Mouse (Mus musculus): ENCODE results near the gene Tpd52l2.
"Not testable (repeated sequence)": the region's sequence is repeated elsewhere in the genome, so short reads cannot be mapped to it uniquely, and the experiment has no call there.

Gene Tpd52l2

DNA sequence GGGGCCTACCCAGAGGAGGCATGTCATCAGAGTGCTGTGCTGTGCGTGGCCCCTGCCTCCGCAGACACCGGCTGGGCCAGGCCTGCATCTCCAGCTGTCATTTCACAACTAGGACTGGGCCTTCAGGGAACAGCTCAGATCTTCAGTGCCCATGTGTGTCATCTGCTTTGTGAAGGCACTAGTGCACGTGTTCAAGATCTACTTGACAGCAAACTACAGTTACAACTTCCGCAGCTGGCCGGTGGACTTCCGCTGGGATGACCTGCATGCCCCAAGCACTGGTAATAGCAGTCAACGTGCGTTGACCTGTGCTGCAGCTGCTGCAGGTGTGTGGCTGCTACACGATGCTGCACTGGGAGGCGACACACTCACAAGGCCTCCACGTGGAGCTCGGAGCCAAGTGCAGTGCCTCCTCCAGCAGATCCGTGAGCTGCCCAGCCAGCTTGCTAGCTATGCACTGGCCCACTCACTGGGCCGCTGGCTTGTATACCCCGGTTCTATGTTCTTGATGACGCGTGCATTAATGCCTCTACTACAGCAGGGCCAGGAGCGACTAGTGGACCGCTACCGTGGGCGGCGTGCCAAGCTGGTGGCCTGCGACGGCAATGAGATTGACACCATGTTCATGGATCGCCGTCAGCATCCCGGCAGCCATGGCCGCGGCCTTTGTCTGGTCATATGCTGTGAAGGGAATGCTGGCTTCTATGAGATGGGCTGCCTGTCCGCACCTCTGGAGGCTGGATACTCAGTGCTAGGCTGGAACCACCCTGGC is 3.6 kb upstream of the Tpd52l2 start, which contains the start of gene Abhd16b:
Gene Abhd16b (plus strand): TSS at position 51 of the 772 bp plus-strand sequence.
- H3K27me3 ChIP-seq (ENCODE audit: insufficient read depth, low read length): peaks cover 12% of the 10 kb centered on the region
- peak within 1 kb of the TSS; percentile 70 for H3K4me3 ChIP-seq (replicated peaks; ENCODE audit: low read length)
- H3K36me3 ChIP-seq (ENCODE audit: insufficient read depth, low read length): peaks cover 2% of the 10 kb centered on the region
- H3K9me3 ChIP-seq (ENCODE audit: low read length): no peaks in the 10 kb centered on the region
- H3K4me1 ChIP-seq (replicated peaks; ENCODE audit: low read depth, low read length): peaks cover 59% of the 10 kb centered on the region
- TF ChIP-seq POU5F1 (IDR thresholded peaks at IDR 0.05; ENCODE audit: borderline replicate concordance, low read length): no peak
- TF ChIP-seq NANOG (IDR thresholded peaks at IDR 0.05; ENCODE audit: borderline replicate concordance, low read length): no peak
- no peak for TF ChIP-seq CTCF (conservative IDR thresholded peaks at IDR 0.05; ENCODE audit: low read length)

DNA sequence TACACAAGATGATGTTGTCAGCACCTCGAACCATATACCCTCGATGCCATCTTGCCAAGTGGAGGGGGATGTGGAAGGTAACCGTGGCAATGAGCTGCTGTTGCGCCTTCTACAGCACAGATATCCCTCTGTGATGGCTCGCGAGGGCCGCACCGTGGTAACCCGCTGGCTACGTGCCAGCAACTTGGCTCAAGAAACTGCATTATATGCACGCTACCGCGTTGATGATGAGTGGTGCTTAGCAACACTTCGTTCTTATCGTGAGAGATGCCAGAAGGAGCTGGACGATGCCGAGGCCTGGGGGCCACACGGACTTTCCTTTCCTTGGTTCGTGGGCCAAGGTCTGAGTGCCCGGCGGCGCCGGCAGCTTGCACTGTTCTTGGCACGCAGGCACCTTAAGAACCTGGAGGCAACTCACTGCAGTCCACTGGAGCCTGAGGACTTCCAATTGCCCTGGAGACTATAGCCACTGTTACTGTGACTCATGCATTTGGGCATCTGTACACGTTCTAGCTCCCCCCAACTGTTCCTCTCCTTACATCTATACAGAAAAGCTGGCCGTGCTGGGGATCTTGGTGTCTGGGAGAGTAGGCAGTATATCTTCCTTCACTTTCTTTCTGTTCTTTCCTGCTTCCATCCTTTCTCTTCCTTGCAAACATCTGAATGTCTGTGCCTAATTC is 2.5 kb upstream of the Tpd52l2 start:
- Histone ChIP-seq H3K9me3 (ENCODE audit: low read length) (no peaks in the 10 kb centered on the region), H3K27me3 (ENCODE audit: insufficient read depth, low read length) (peaks cover 12% of the 10 kb centered on the region), H3K4me3 (replicated peaks; ENCODE audit: low read length) (peak overlapping the region; percentile 70), H3K36me3 (ENCODE audit: insufficient read depth, low read length) (peaks cover 13% of the 10 kb centered on the region), H3K4me1 (replicated peaks; ENCODE audit: low read depth, low read length) (peaks cover 64% of the 10 kb centered on the region)
- no peak for TF ChIP-seq NANOG (IDR thresholded peaks at IDR 0.05; ENCODE audit: borderline replicate concordance, low read length)
- no peak for TF ChIP-seq POU5F1 (IDR thresholded peaks at IDR 0.05; ENCODE audit: borderline replicate concordance, low read length)
- TF ChIP-seq CTCF (conservative IDR thresholded peaks at IDR 0.05; ENCODE audit: low read length): no peak

DNA sequence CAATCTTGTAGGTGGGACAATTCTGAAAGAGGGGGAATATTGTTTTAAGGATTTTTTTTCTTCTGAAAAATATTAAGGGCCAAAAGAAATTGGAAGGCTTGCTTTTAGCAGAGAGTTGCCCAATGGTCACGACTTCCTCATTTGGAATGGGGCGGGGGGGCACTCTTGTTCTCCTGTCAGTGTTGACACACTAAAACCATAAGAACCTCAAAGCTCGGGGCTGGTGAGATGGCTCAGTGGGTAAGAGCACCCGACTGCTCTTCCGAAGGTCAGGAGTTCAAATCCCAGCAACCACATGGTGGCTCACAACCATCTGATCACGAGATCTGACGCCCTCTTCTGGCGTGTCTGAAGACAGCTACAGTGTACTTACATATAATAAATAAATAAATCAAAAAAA is 1.1 kb upstream of the Tpd52l2 start:
- Histone ChIP-seq H3K27me3 (ENCODE audit: insufficient read depth, low read length) (peaks cover 12% of the 10 kb centered on the region), H3K4me3 (replicated peaks; ENCODE audit: low read length) (0 out of 2 replicates have a peak overlapping the region, but pooled peaks have one; percentile 99), H3K36me3 (ENCODE audit: insufficient read depth, low read length) (peaks cover 27% of the 10 kb centered on the region), H3K4me1 (replicated peaks; ENCODE audit: low read depth, low read length) (peaks cover 67% of the 10 kb centered on the region)
- H3K9me3 ChIP-seq (ENCODE audit: low read length): not testable (repeated sequence)

DNA sequence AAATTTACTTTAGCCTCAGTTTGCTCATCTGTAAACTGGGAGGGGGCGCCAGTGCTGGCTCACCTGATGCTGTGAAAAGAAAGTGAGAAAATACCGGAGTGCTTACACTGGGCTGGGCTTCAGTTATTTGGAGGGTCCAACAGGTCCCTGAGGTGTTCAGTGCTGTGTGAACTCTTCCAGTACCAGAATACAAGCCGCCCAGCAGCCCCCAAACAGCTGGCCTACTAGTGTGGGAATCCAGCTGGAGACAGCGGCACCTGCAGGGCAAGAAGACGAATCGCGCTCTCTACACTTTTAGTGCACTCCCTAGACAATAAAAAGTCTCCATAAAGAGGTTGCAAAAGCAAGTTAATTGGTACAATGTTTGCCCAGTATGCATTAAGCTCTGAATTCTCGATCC is 661 bp upstream of the Tpd52l2 start:
- H3K4me3 ChIP-seq (replicated peaks; ENCODE audit: low read length): peak overlapping the region; percentile 99
- H3K9me3 ChIP-seq (ENCODE audit: low read length): no peaks in the 10 kb centered on the region
- TF ChIP-seq CTCF (conservative IDR thresholded peaks at IDR 0.05; ENCODE audit: low read length): peak; percentile 69
- TF ChIP-seq NANOG (IDR thresholded peaks at IDR 0.05; ENCODE audit: borderline replicate concordance, low read length): no peak
- H3K4me1 ChIP-seq (replicated peaks; ENCODE audit: low read depth, low read length): peaks cover 67% of the 10 kb centered on the region
- peaks cover 32% of the 10 kb centered on the region for H3K36me3 ChIP-seq (ENCODE audit: insufficient read depth, low read length)
- peaks cover 12% of the 10 kb centered on the region for H3K27me3 ChIP-seq (ENCODE audit: insufficient read depth, low read length)

DNA sequence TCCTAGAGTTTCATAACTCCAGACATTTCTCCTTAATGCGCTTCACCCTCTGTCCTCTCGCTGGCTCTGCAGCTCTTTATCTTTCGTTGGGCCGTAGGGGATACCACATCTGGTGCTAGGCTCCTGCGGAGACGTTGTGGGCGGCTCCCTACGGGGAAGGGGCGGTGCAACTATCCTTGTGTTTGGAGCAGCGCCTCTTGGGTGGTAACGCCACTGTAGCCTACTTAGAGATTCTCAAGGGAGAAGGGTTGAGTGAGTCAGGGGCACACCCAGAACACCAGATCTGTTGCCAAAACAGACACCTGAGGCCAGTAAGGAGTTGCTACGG is 570 bp downstream of the Tpd52l2 start:
- H3K36me3 ChIP-seq (ENCODE audit: insufficient read depth, low read length): peaks cover 44% of the 10 kb centered on the region
- H3K4me1 ChIP-seq (replicated peaks; ENCODE audit: low read depth, low read length): peaks cover 58% of the 10 kb centered on the region
- H3K27me3 ChIP-seq (ENCODE audit: insufficient read depth, low read length): peaks cover 12% of the 10 kb centered on the region
- H3K4me3 ChIP-seq (replicated peaks; ENCODE audit: low read length): peak overlapping the region; percentile 99
- H3K9me3 ChIP-seq (ENCODE audit: low read length): no peaks in the 10 kb centered on the region
- TF ChIP-seq POU5F1 (IDR thresholded peaks at IDR 0.05; ENCODE audit: borderline replicate concordance, low read length): no peak
- no peak for TF ChIP-seq NANOG (IDR thresholded peaks at IDR 0.05; ENCODE audit: borderline replicate concordance, low read length)
- TF ChIP-seq CTCF (conservative IDR thresholded peaks at IDR 0.05; ENCODE audit: low read length): no peak

DNA sequence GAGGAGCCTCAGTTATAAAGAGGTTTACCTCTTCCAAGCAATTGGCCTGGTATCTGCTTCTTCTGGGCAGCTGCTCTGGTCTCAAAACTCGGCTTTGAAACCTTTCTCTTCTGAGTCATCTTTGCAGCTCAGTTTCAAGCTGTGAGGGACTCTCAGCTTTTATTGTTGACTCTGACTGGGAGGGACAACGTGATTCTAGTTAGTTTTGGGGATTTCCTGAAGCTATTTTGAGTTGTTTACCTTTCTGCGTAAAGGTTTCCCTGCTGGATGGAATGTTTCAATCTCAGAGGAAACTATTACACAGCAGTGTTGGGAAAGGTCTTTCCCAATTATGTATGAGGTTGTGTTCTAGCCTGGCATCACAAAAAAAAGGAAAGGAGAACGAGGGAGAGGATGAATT is 1.7 kb downstream of the Tpd52l2 start:
- Histone ChIP-seq H3K4me3 (replicated peaks; ENCODE audit: low read length) (no peak overlapping the region), H3K4me1 (replicated peaks; ENCODE audit: low read depth, low read length) (peaks cover 50% of the 10 kb centered on the region), H3K9me3 (ENCODE audit: low read length) (no peaks in the 10 kb centered on the region), H3K27me3 (ENCODE audit: insufficient read depth, low read length) (peaks cover 5% of the 10 kb centered on the region; the same call in 1 of the 2 replicates), H3K36me3 (ENCODE audit: insufficient read depth, low read length) (peaks cover 55% of the 10 kb centered on the region)
- TF ChIP-seq NANOG (IDR thresholded peaks at IDR 0.05; ENCODE audit: borderline replicate concordance, low read length) (no peak), CTCF (conservative IDR thresholded peaks at IDR 0.05; ENCODE audit: low read length) (no peak), POU5F1 (IDR thresholded peaks at IDR 0.05; ENCODE audit: borderline replicate concordance, low read length) (no peak)

DNA sequence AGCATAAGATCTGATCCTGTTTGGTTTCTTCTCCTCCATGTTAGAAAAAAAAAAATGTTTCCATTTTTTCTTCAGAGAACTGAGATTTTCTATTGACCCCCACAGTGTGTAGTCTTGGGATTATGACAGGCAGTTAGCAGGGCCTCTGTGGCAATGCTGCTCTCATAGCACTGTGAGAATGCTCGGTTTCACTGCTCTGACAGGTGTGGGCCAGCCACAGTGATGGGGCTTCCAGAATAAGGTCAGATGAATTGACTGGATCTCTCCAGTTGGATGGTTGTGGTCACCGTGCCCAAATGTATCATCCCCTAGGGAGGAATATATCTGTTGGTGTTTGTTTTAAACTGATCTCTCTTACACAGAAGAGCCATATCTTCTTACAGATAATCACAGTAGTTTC is 12.2 kb downstream of the Tpd52l2 start:
- Histone ChIP-seq H3K27me3 (ENCODE audit: insufficient read depth, low read length) (no peaks in the 10 kb centered on the region), H3K4me3 (replicated peaks; ENCODE audit: low read length) (no peak overlapping the region), H3K36me3 (ENCODE audit: insufficient read depth, low read length) (peaks cover 99% of the 10 kb centered on the region), H3K4me1 (replicated peaks; ENCODE audit: low read depth, low read length) (no peaks in the 10 kb centered on the region), H3K9me3 (ENCODE audit: low read length) (no peaks in the 10 kb centered on the region)
- TF ChIP-seq CTCF (conservative IDR thresholded peaks at IDR 0.05; ENCODE audit: low read length): no peak
- TF ChIP-seq NANOG (IDR thresholded peaks at IDR 0.05; ENCODE audit: borderline replicate concordance, low read length): no peak
- no peak for TF ChIP-seq POU5F1 (IDR thresholded peaks at IDR 0.05; ENCODE audit: borderline replicate concordance, low read length)

DNA sequence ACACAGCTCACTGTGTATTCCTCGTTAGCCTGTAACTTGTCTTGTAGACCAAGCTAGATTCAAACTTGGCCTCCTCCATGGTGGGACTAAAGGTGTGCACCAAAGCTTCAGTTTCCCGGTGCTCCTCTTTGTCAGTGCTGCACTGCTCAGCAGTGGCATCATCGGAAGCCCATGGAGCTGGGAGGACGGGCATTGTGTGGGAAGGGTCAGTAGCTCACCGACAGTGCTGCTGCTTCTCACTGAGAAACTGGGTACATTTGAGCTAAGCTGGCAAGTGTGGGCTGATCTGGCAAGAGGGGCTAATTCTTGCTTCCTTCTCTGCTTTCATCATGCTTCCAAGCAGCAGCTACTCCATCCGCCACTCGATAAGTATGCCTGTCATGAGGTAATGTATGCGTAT is 14.3 kb downstream of the Tpd52l2 start:
- H3K36me3 ChIP-seq (ENCODE audit: insufficient read depth, low read length): peaks cover 98% of the 10 kb centered on the region
- TF ChIP-seq CTCF (conservative IDR thresholded peaks at IDR 0.05; ENCODE audit: low read length) (no peak), POU5F1 (IDR thresholded peaks at IDR 0.05; ENCODE audit: borderline replicate concordance, low read length) (no peak), NANOG (IDR thresholded peaks at IDR 0.05; ENCODE audit: borderline replicate concordance, low read length) (no peak)
- no peaks in the 10 kb centered on the region for H3K27me3 ChIP-seq (ENCODE audit: insufficient read depth, low read length)
- no peaks in the 10 kb centered on the region for H3K9me3 ChIP-seq (ENCODE audit: low read length)
- H3K4me1 ChIP-seq (replicated peaks; ENCODE audit: low read depth, low read length): no peaks in the 10 kb centered on the region
- no peak overlapping the region for H3K4me3 ChIP-seq (replicated peaks; ENCODE audit: low read length)

Measured in E14TG2a.4 (cell line).